Mouse (Mus musculus) hindbrain, embryonic 13.5 days (tissue): ENCODE results near the gene Gm5767. TPM values are rescaled to one million over a fixed set of nuclear protein-coding genes. Genes with fewer than 3 reads are reported as not detected.

Experiments
- ATAC-seq: fragments of 200-750 bp; cut with Nextera tagmentation; 2 replicates; pipeline ENCODE4 v1.8.0; 2017; ENCODE audit warnings: moderate TSS enrichment; ENCODE audit not compliant: low FRiP score
- H3K27ac ChIP-seq: fragments of 300-500 bp; sonication (generic); 2 replicates; pipeline ENCODE4 v1.5.1; 2015; ENCODE audit warnings: inconsistent platforms, mild to moderate bottlenecking, moderate library complexity
- H3K27me3 ChIP-seq: fragments of 300-500 bp; sonication (generic); 2 replicates; pipeline ENCODE4 v1.6.1; 2015; ENCODE audit warnings: mild to moderate bottlenecking, inconsistent platforms
- H3K36me3 ChIP-seq: fragments of 300-500 bp; sonication (generic); 2 replicates; pipeline ENCODE4 v1.6.1; 2015; ENCODE audit warnings: mild to moderate bottlenecking, inconsistent platforms
- H3K4me1 ChIP-seq: fragments of 300-500 bp; sonication (generic); replicated peaks from 2 replicates; pipeline ENCODE4 v1.6.1; 2015; ENCODE audit warnings: inconsistent platforms
- H3K4me2 ChIP-seq: fragments of 300-500 bp; sonication (generic); 2 replicates; pipeline ENCODE4 v1.6.1; 2015; ENCODE audit warnings: inconsistent platforms, mild to moderate bottlenecking, moderate library complexity
- H3K4me3 ChIP-seq: fragments of 300-500 bp; sonication (generic); 2 replicates; pipeline ENCODE4 v1.5.1; 2015; ENCODE audit warnings: mild to moderate bottlenecking, inconsistent platforms
- H3K9ac ChIP-seq: fragments of 300-500 bp; sonication (generic); 2 replicates; pipeline ENCODE4 v1.6.1; 2015; ENCODE audit warnings: mild to moderate bottlenecking, inconsistent platforms
- H3K9me3 ChIP-seq: fragments of 300-500 bp; sonication (generic); 2 replicates; pipeline ENCODE4 v1.6.1; 2016; ENCODE audit warnings: inconsistent platforms
- WGBS: fragments of 180-500 bp; shearing (Covaris S2); methylation state at CpG from one replicate; pipeline ENCODE4 v1.1.7; 2015; 5-methylcytosine and 5-hydroxymethylcytosine counted together
- polyA plus RNA-seq: library from polyadenylated mRNA; unstranded; fragments of >200 nt; fragmentation: Nextera tagmentation; extraction: Ambion mirVana; gene quantifications from 2 replicates; pipeline ENCODE4 v1.2.1, GENCODE M21; 2015

Gene Gm5767
- polyA plus RNA-seq, 1 experiment from 2014 or later, result not detected

- peak; percentile 91 for ATAC-seq
- no peaks in the 10 kb centered on the region for H3K36me3 ChIP-seq
Observed at GRCm38 (mm10) chr16:8671551-8672349, 8.8 kb upstream of the Gm5767 start, which contains the start of gene Carhsp1. Gene Carhsp1 (minus strand): TSS chr16:8672155.

GRCm38 (mm10) chr16:8672350-8672687, 8.3 kb upstream of the Gm5767 start:
- WGBS, result under 1% methylated on average over 18 of the region's 18 CpGs
- Histone ChIP-seq H3K36me3 (no peaks in the 10 kb centered on the region), H3K9ac (peak overlapping the region; percentile 89), H3K4me2 (peak overlapping the region; percentile 88), H3K4me1 (peaks cover 36% of the 10 kb centered on the region), H3K27me3 (peaks cover 8% of the 10 kb centered on the region), H3K4me3 (peak overlapping the region; percentile 87), H3K9me3 (no peaks in the 10 kb centered on the region), H3K27ac (peak overlapping the region; percentile 86)
- ATAC-seq, result no peak

More at GRCm38 (mm10) chr16:8671551-8672349, 8.8 kb upstream of the Gm5767 start, which contains the start of gene Carhsp1:
- Histone ChIP-seq H3K4me2 (peak within 1 kb of the TSS; percentile 88), H3K27me3 (peaks cover 8% of the 10 kb centered on the region), H3K27ac (peak within 1 kb of the TSS; percentile 86), H3K4me3 (peak within 1 kb of the TSS; percentile 87), H3K9ac (peak within 1 kb of the TSS; percentile 89), H3K9me3 (no peaks in the 10 kb centered on the region), H3K4me1 (peaks cover 42% of the 10 kb centered on the region)
- under 1% methylated on average over 66 of the region's 67 CpGs for WGBS

- no peak overlapping the region for H3K9ac ChIP-seq
- H3K27me3 ChIP-seq, result peaks cover 8% of the 10 kb centered on the region
- peak overlapping the region; percentile 88; the same call in 1 of the 2 replicates for H3K4me2 ChIP-seq
- H3K4me3 ChIP-seq, result no peak overlapping the region
- H3K36me3 ChIP-seq, result no peaks in the 10 kb centered on the region
- H3K4me1 ChIP-seq, result peaks cover 31% of the 10 kb centered on the region
- H3K27ac ChIP-seq, result no peak overlapping the region
- H3K9me3 ChIP-seq, result no peaks in the 10 kb centered on the region
- no peak for ATAC-seq
Observed at GRCm38 (mm10) chr16:8672811-8673210, 7.8 kb upstream of the Gm5767 start.

- Histone ChIP-seq H3K4me1 (peaks cover 26% of the 10 kb centered on the region), H3K4me3 (no peak overlapping the region), H3K27ac (no peak overlapping the region), H3K9ac (no peak overlapping the region), H3K9me3 (no peaks in the 10 kb centered on the region), H3K4me2 (no peak overlapping the region), H3K36me3 (no peaks in the 10 kb centered on the region), H3K27me3 (peaks cover 8% of the 10 kb centered on the region)
- 69% methylated on average over 6 of the region's 6 CpGs for WGBS
- no peak for ATAC-seq
Observed at GRCm38 (mm10) chr16:8673343-8673742, 7.2 kb upstream of the Gm5767 start.

- 2% methylated on average over 8 of the region's 8 CpGs for WGBS
Observed at GRCm38 (mm10) chr16:8674165-8674564, 6.4 kb upstream of the Gm5767 start.

GRCm38 (mm10) chr16:8675559-8675958, 5.0 kb upstream of the Gm5767 start:
- no peak overlapping the region for H3K9ac ChIP-seq
- H3K4me2 ChIP-seq, result no peak overlapping the region
- no peak overlapping the region for H3K4me3 ChIP-seq
- no peaks in the 10 kb centered on the region for H3K36me3 ChIP-seq
- peaks cover 8% of the 10 kb centered on the region for H3K27me3 ChIP-seq
- peaks cover 5% of the 10 kb centered on the region for H3K4me1 ChIP-seq
- ATAC-seq, result no peak
- WGBS, result 89% methylated on average over 8 of the region's 8 CpGs
- no peaks in the 10 kb centered on the region for H3K9me3 ChIP-seq
- H3K27ac ChIP-seq, result no peak overlapping the region

More at GRCm38 (mm10) chr16:8674165-8674564, 6.4 kb upstream of the Gm5767 start:
- Histone ChIP-seq H3K27me3 (peaks cover 8% of the 10 kb centered on the region), H3K4me2 (no peak overlapping the region), H3K9ac (no peak overlapping the region), H3K9me3 (no peaks in the 10 kb centered on the region), H3K4me1 (peaks cover 18% of the 10 kb centered on the region), H3K4me3 (no peak overlapping the region), H3K36me3 (no peaks in the 10 kb centered on the region), H3K27ac (no peak overlapping the region)
- ATAC-seq, result no peak

GRCm38 (mm10) chr16:8676228-8676627, 4.3 kb upstream of the Gm5767 start:
- WGBS, result 74% methylated on average over 2 of the region's 2 CpGs
- no peaks in the 10 kb centered on the region for H3K36me3 ChIP-seq

GRCm38 (mm10) chr16:8676800-8677199, 3.8 kb upstream of the Gm5767 start:
- no peak overlapping the region for H3K4me2 ChIP-seq
- no peak overlapping the region for H3K4me3 ChIP-seq
- H3K27ac ChIP-seq, result no peak overlapping the region
- peaks cover 8% of the 10 kb centered on the region for H3K27me3 ChIP-seq
- H3K9ac ChIP-seq, result no peak overlapping the region
- no peaks in the 10 kb centered on the region; the same call in 1 of the 2 replicates for H3K4me1 ChIP-seq
- 42% methylated on average over 4 of the region's 4 CpGs for WGBS
- no peaks in the 10 kb centered on the region for H3K9me3 ChIP-seq
- H3K36me3 ChIP-seq, result no peaks in the 10 kb centered on the region
- ATAC-seq, result no peak

More at GRCm38 (mm10) chr16:8676228-8676627, 4.3 kb upstream of the Gm5767 start:
- Histone ChIP-seq H3K4me2 (no peak overlapping the region), H3K27ac (no peak overlapping the region), H3K4me1 (no peaks in the 10 kb centered on the region; the same call in 1 of the 2 replicates), H3K4me3 (no peak overlapping the region), H3K27me3 (peaks cover 8% of the 10 kb centered on the region), H3K9ac (no peak overlapping the region), H3K9me3 (no peaks in the 10 kb centered on the region)
- no peak for ATAC-seq

GRCm38 (mm10) chr16:8678035-8678434, 2.5 kb upstream of the Gm5767 start:
- no peak for ATAC-seq
- Histone ChIP-seq H3K36me3 (peaks cover 8% of the 10 kb centered on the region; the same call in 1 of the 2 replicates), H3K27me3 (peaks cover 8% of the 10 kb centered on the region), H3K27ac (no peak overlapping the region), H3K4me3 (no peak overlapping the region), H3K4me2 (no peak overlapping the region), H3K9me3 (no peaks in the 10 kb centered on the region), H3K4me1 (no peaks in the 10 kb centered on the region; the same call in 1 of the 2 replicates), H3K9ac (no peak overlapping the region)
- WGBS, result 59% methylated on average over 5 of the region's 5 CpGs

GRCm38 (mm10) chr16:8678676-8679075, 1.9 kb upstream of the Gm5767 start:
- no peak overlapping the region for H3K4me2 ChIP-seq
- H3K27me3 ChIP-seq, result peaks cover 4% of the 10 kb centered on the region; the same call in 1 of the 2 replicates
- WGBS, result 85% methylated on average over 4 of the region's 4 CpGs
- no peak overlapping the region for H3K27ac ChIP-seq
- H3K36me3 ChIP-seq, result peaks cover 8% of the 10 kb centered on the region; the same call in 1 of the 2 replicates
- H3K4me1 ChIP-seq, result no peaks in the 10 kb centered on the region
- H3K9ac ChIP-seq, result no peak overlapping the region
- no peak for ATAC-seq
- no peaks in the 10 kb centered on the region for H3K9me3 ChIP-seq
- no peak overlapping the region for H3K4me3 ChIP-seq

- Histone ChIP-seq H3K36me3 (peaks cover 18% of the 10 kb centered on the region), H3K4me3 (no peak overlapping the region), H3K9ac (no peak overlapping the region), H3K27ac (no peak overlapping the region), H3K4me2 (no peak overlapping the region), H3K4me1 (no peaks in the 10 kb centered on the region), H3K9me3 (no peaks in the 10 kb centered on the region), H3K27me3 (no peaks in the 10 kb centered on the region)
- ATAC-seq, result no peak
- 96% methylated on average over 3 of the region's 3 CpGs for WGBS
Observed at GRCm38 (mm10) chr16:8679780-8680179, 790 bp upstream of the Gm5767 start.

GRCm38 (mm10) chr16:8685087-8685486, 4.5 kb downstream of the Gm5767 start:
- 94% methylated on average over 4 of the region's 4 CpGs for WGBS
- ATAC-seq, result no peak

More at GRCm38 (mm10) chr16:8685087-8685486, 4.5 kb downstream of the Gm5767 start:
- Histone ChIP-seq H3K4me3 (no peak overlapping the region), H3K9me3 (no peaks in the 10 kb centered on the region), H3K4me1 (0 out of 2 replicates have a peak, but pooled peaks cover under 1% of the 10 kb centered on the region), H3K27me3 (no peaks in the 10 kb centered on the region), H3K9ac (no peak overlapping the region), H3K36me3 (peaks cover 55% of the 10 kb centered on the region), H3K27ac (no peak overlapping the region), H3K4me2 (no peak overlapping the region)
